ENCODE assay signal across 8 mouse cellular contexts in genomic region chr10:10688907-10689667, GRCm38 (mm10). TPM values are rescaled to one million over a fixed set of nuclear protein-coding genes. Genes with fewer than 3 reads are reported as not detected.
DNase-seq lines count a peak whose midpoint lies in the region; ATAC-seq and TF ChIP-seq lines count a peak whose summit lies in the region.

No protein-coding gene starts in this region.

- DNase-seq in cerebellum, postnatal 10 days: peak; percentile 36 to 44
- no peak for DNase-seq in cerebellum, adult 8-10 months
- peak; percentile 29 for DNase-seq in ovary, postnatal 36 days (ENCODE audit: low spot score)
- no peak for DNase-seq in ovary, postnatal 10 days (ENCODE audit: low spot score)
- DNase-seq in hindbrain, embryonic 14.5 days (ENCODE audit: low spot score): no peak
- DNase-seq in liver, embryonic 14.5 days (ENCODE audit: low read depth in 3 of 3, low spot score in 3 of 3): no peak
- peak; percentile 44 to 60 for DNase-seq in right cerebral cortex, postnatal 10 days (ENCODE audit: low spot score in 2 of 2)
- DNase-seq in spleen, postnatal 10 days (ENCODE audit: low spot score in 2 of 2): no peak

- no peaks in the 10 kb centered on the region for H3K9me3 ChIP-seq in hindbrain, embryonic 14.5 days (ENCODE audit: control insufficient read depth, low read length)
- no peaks in the 10 kb centered on the region for H3K9me3 ChIP-seq in liver, embryonic 14.5 days (ENCODE audit: control insufficient read depth, low read length)

- TF ChIP-seq CTCF in liver, embryonic 14.5 days (IDR thresholded peaks at IDR 0.05; ENCODE audit: low read depth): no peak

- TF ChIP-seq EP300 in liver, embryonic 14.5 days (IDR thresholded peaks at IDR 0.05; ENCODE audit: low read depth): no peak

- no peak overlapping the region for H3K27ac ChIP-seq in hindbrain, embryonic 14.5 days
- H3K27ac ChIP-seq in liver, embryonic 14.5 days: no peak overlapping the region

- 0 out of 2 replicates have a peak, but pooled peaks cover 7% of the 10 kb centered on the region for H3K4me1 ChIP-seq in hindbrain, embryonic 14.5 days (replicated peaks; ENCODE audit: control insufficient read depth, insufficient read depth, low read length)
- no peaks in the 10 kb centered on the region for H3K4me1 ChIP-seq in liver, embryonic 14.5 days (replicated peaks; ENCODE audit: control insufficient read depth in 2 of 2, insufficient read depth in 2 of 2, low read length in 1 of 2)

- H3K9ac ChIP-seq in hindbrain, embryonic 14.5 days: peak overlapping the region; percentile 63
- H3K9ac ChIP-seq in liver, embryonic 14.5 days (replicated peaks): no peak overlapping the region

- H3K36me3 ChIP-seq in hindbrain, embryonic 14.5 days (replicated peaks; ENCODE audit: control insufficient read depth, insufficient read depth): no peaks in the 10 kb centered on the region
- H3K36me3 ChIP-seq in liver, embryonic 14.5 days (replicated peaks; ENCODE audit: control insufficient read depth, insufficient read depth, low read depth): no peaks in the 10 kb centered on the region

- peak overlapping the region; percentile 43 for H3K4me3 ChIP-seq in hindbrain, embryonic 14.5 days (replicated peaks; ENCODE audit: low read length)
- no peak overlapping the region for H3K4me3 ChIP-seq in liver, embryonic 14.5 days (ENCODE audit: insufficient read depth in 1 of 2, low read depth in 2 of 2, low read length in 2 of 2)

- H3K4me2 ChIP-seq in hindbrain, embryonic 14.5 days (replicated peaks): peak overlapping the region; percentile 87
- H3K4me2 ChIP-seq in liver, embryonic 14.5 days (ENCODE audit: low read depth): 0 out of 2 replicates have a peak overlapping the region, but pooled peaks have one; percentile 6

- H3K27me3 ChIP-seq in hindbrain, embryonic 14.5 days (ENCODE audit: control insufficient read depth, insufficient read depth, low read length): no peaks in the 10 kb centered on the region
- H3K27me3 ChIP-seq in liver, embryonic 14.5 days (ENCODE audit: control insufficient read depth, insufficient read depth, low read length): no peaks in the 10 kb centered on the region

- peak; percentile 76 for ATAC-seq in hindbrain, embryonic 14.5 days (ENCODE audit: low FRiP score)
- ATAC-seq in liver, embryonic 14.5 days (ENCODE audit: insufficient read depth): no peak

- WGBS in hindbrain, embryonic 14.5 days: 3% methylated on average over 35 of the region's 35 CpGs
- WGBS in liver, embryonic 14.5 days (ENCODE audit: insufficient replicate concordance): 7% methylated on average over 35 of the region's 35 CpGs

RNA-seq across cellular contexts. Expression of gene Gm10944, which starts 7.9 kb away (rescaled TPM):
- polyA plus RNA-seq in hindbrain, embryonic 14.5 days (2014; fragmentation: Nextera tagmentation; extraction: Ambion mirVana): not detected in 2 replicates
- polyA plus RNA-seq in liver, embryonic 14.5 days (2012; rRNA removed): not detected in 2 replicates
- not detected in 2 replicates for polyA plus RNA-seq in liver, embryonic 14.5 days (2014; fragmentation: Nextera tagmentation; extraction: Ambion mirVana)

Comparison
In these comparisons a context has a peak if more than half of its experiments do, and no peak if none do; other contexts are left out.
1. DNase-seq: peak in cerebellum, postnatal 10 days (2 of 2), ovary, postnatal 36 days (single experiment) and right cerebral cortex, postnatal 10 days (2 of 2); none in cerebellum, adult 8-10 months (single experiment), ovary, postnatal 10 days (single experiment), hindbrain, embryonic 14.5 days (single experiment), liver, embryonic 14.5 days (0 of 3) and spleen, postnatal 10 days (0 of 2).